In genomic region chr14:51094096-51094875, GRCm38 (mm10) we compare ENCODE assay signal across 15 mouse cellular contexts. TPM values are rescaled to one million over a fixed set of nuclear protein-coding genes. Genes with fewer than 3 reads are reported as not detected.
DNase-seq lines count a peak whose midpoint lies in the region; ATAC-seq lines count a peak whose summit lies in the region.
"Had no signal": no experiment of that assay in that cellular context is flagged by ENCODE, and none has a peak within 500 bp of the region (broad histone marks: within the 10 kb centered on the region; RNA-seq: fewer than 3 reads in every experiment).

No protein-coding gene starts in this region.

- WGBS in forebrain, embryonic 14.5 days: 66% methylated on average over 5 of the region's 5 CpGs
- WGBS in forebrain, embryonic 11.5 days: 85% methylated on average over 5 of the region's 5 CpGs

- no peaks in the 10 kb centered on the region for H3K36me3 ChIP-seq in forebrain, embryonic 14.5 days (ENCODE audit: control insufficient read depth, insufficient read depth, low read length)
- H3K36me3 ChIP-seq in forebrain, embryonic 11.5 days (ENCODE audit: control insufficient read depth, insufficient read depth, low read length): no peaks in the 10 kb centered on the region

- no peaks in the 10 kb centered on the region for H3K27me3 ChIP-seq in forebrain, embryonic 14.5 days (replicated peaks; ENCODE audit: control insufficient read depth, insufficient read depth, low read length)
- no peaks in the 10 kb centered on the region; the same call in 1 of the 2 replicates for H3K27me3 ChIP-seq in forebrain, embryonic 11.5 days (ENCODE audit: control insufficient read depth, insufficient read depth, low read length)
- H3K27me3 ChIP-seq: Patski had no signal

- H3K9ac ChIP-seq in forebrain, embryonic 14.5 days (ENCODE audit: low read length): no peak overlapping the region
- no peak overlapping the region for H3K9ac ChIP-seq in forebrain, embryonic 11.5 days (ENCODE audit: low read length)
- H3K9ac ChIP-seq: hindbrain, embryonic 14.5 days had no signal

- no peaks in the 10 kb centered on the region for H3K9me3 ChIP-seq in forebrain, embryonic 14.5 days (replicated peaks; ENCODE audit: control insufficient read depth, low read length)
- no peaks in the 10 kb centered on the region for H3K9me3 ChIP-seq in forebrain, embryonic 11.5 days (ENCODE audit: control insufficient read depth, low read length)

- no peak overlapping the region for H3K4me3 ChIP-seq in forebrain, embryonic 14.5 days (ENCODE audit: low read depth, low read length)
- no peak overlapping the region for H3K4me3 ChIP-seq in forebrain, embryonic 11.5 days (ENCODE audit: low read depth, low read length)

- peak; percentile 23 for DNase-seq in forebrain, embryonic 14.5 days (ENCODE audit: low spot score)
- DNase-seq in forebrain, embryonic 11.5 days (ENCODE audit: low spot score): no peak
- DNase-seq in layer of hippocampus, adult 11-12 months (ENCODE audit: low spot score): peak; percentile 46
- DNase-seq in layer of hippocampus, adult 18-20 months (ENCODE audit: low spot score in 2 of 2): no peak
- peak; percentile 58 to 69 for DNase-seq in right cerebral cortex, postnatal 10 days (ENCODE audit: low spot score in 2 of 2)
- DNase-seq in right cerebral cortex, postnatal 4 days: no peak
- no peak for DNase-seq in ovary, postnatal 36 days (ENCODE audit: low spot score)
- no peak for DNase-seq in frontal cortex, postnatal 14 days (ENCODE audit: low spot score in 2 of 2)
- DNase-seq: thymus, adult 18-20 months had no signal

- H3K4me2 ChIP-seq in forebrain, embryonic 14.5 days (ENCODE audit: low read length): no peak overlapping the region
- no peak overlapping the region for H3K4me2 ChIP-seq in forebrain, embryonic 11.5 days (ENCODE audit: low read depth, low read length, severe bottlenecking)
- H3K4me2 ChIP-seq: hindbrain, embryonic 14.5 days had no signal

- no peak overlapping the region for H3K27ac ChIP-seq in forebrain, embryonic 14.5 days (ENCODE audit: low read depth, low read length)
- H3K27ac ChIP-seq in forebrain, embryonic 11.5 days (ENCODE audit: low read depth, low read length): no peak overlapping the region
- H3K27ac ChIP-seq: hindbrain, embryonic 14.5 days had no signal

- H3K4me1 ChIP-seq in forebrain, embryonic 14.5 days (ENCODE audit: control insufficient read depth, insufficient read depth, low read length): no peaks in the 10 kb centered on the region
- no peaks in the 10 kb centered on the region for H3K4me1 ChIP-seq in forebrain, embryonic 11.5 days (replicated peaks; ENCODE audit: control insufficient read depth, insufficient read depth, low read length)

- ATAC-seq in forebrain, embryonic 14.5 days: no peak
- no peak for ATAC-seq in forebrain, embryonic 11.5 days (replicated peaks; ENCODE audit: low FRiP score)
- ATAC-seq: Patski had no signal

RNA-seq across cellular contexts. Expression of gene Ang, which starts 3.3 kb away (rescaled TPM):
- 2.2 and 2.8 TPM in 2 replicates for polyA plus RNA-seq in forebrain, embryonic 14.5 days (2014; fragmentation: Nextera tagmentation; extraction: Ambion mirVana)
- polyA plus RNA-seq in forebrain, embryonic 11.5 days (2014; fragmentation: Nextera tagmentation; extraction: Ambion mirVana): 1.9 and 3.0 TPM in 2 replicates
- 1 to 10 TPM; 3.3 to 5.5 TPM for total RNA-seq in layer of hippocampus, adult 18-20 months (2021)
- total RNA-seq: monocyte, adult 5-6 weeks had no signal

RNA-seq across cellular contexts. Expression of gene Rnase4, which starts 3.4 kb away (rescaled TPM):
- 11.5 and 14.2 TPM in 2 replicates for polyA plus RNA-seq in forebrain, embryonic 14.5 days (2014; fragmentation: Nextera tagmentation; extraction: Ambion mirVana)
- polyA plus RNA-seq in forebrain, embryonic 11.5 days (2014; fragmentation: Nextera tagmentation; extraction: Ambion mirVana): 10.8 and 11.4 TPM in 2 replicates
- 10 to 100 TPM; 15.1 to 16.7 TPM for total RNA-seq in layer of hippocampus, adult 18-20 months (2021)

RNA-seq across cellular contexts. Expression of gene Eddm3b, which starts 19.9 kb away (rescaled TPM):
- polyA plus RNA-seq in forebrain, embryonic 14.5 days (2014; fragmentation: Nextera tagmentation; extraction: Ambion mirVana): not detected in 2 replicates
- 0.19 TPM in 1 of 2 replicates, not detected in the other for polyA plus RNA-seq in forebrain, embryonic 11.5 days (2014; fragmentation: Nextera tagmentation; extraction: Ambion mirVana)
- total RNA-seq in layer of hippocampus, adult 18-20 months (2021): not detected
- total RNA-seq: adrenal gland, postnatal 36 days; monocyte, adult 5-6 weeks had no signal
- polyA plus RNA-seq: embryonic facial prominence, embryonic 14.5 days; hindbrain, embryonic 14.5 days; Patski had no signal

RNA-seq across cellular contexts. Expression of gene Olfr750, which starts 20.1 kb away (rescaled TPM):
- not detected in 2 replicates for polyA plus RNA-seq in forebrain, embryonic 14.5 days (2014; fragmentation: Nextera tagmentation; extraction: Ambion mirVana)
- polyA plus RNA-seq in forebrain, embryonic 11.5 days (2014; fragmentation: Nextera tagmentation; extraction: Ambion mirVana): 0.04 TPM in 1 of 2 replicates, not detected in the other
- not detected for total RNA-seq in layer of hippocampus, adult 18-20 months (2021)
- total RNA-seq: adrenal gland, postnatal 36 days; monocyte, adult 5-6 weeks had no signal
- polyA plus RNA-seq: embryonic facial prominence, embryonic 14.5 days; hindbrain, embryonic 14.5 days; kidney, embryonic 14.5 days; Patski had no signal

RNA-seq across cellular contexts. Expression of gene Rnase6, which starts 29.4 kb away (rescaled TPM):
- polyA plus RNA-seq in forebrain, embryonic 14.5 days (2014; fragmentation: Nextera tagmentation; extraction: Ambion mirVana): 0.33 and 1.3 TPM in 2 replicates
- not detected in 2 replicates for polyA plus RNA-seq in forebrain, embryonic 11.5 days (2014; fragmentation: Nextera tagmentation; extraction: Ambion mirVana)
- under 1 TPM; 0.30 to 0.66 TPM for total RNA-seq in layer of hippocampus, adult 18-20 months (2021)
- polyA plus RNA-seq: Patski had no signal

Comparison
In these comparisons a context has a peak if more than half of its experiments do, and no peak if none do; other contexts are left out.
1. DNase-seq: peak in forebrain, embryonic 14.5 days (single experiment), layer of hippocampus, adult 11-12 months (single experiment) and right cerebral cortex, postnatal 10 days (2 of 2); none in forebrain, embryonic 11.5 days (single experiment), layer of hippocampus, adult 18-20 months (0 of 2), right cerebral cortex, postnatal 4 days (single experiment), ovary, postnatal 36 days (single experiment) and frontal cortex, postnatal 14 days (0 of 2).